Mouse (Mus musculus) thymus, postnatal 25 days (tissue): ENCODE measurements around the gene Gbgt1.

Experiments
- DNase-seq: peaks from one replicate; pipeline ENCODE4 v3.0.0; 2022

The Gbgt1 gene

GRCm38 (mm10) chr2:28532938-28533771, 36.5 kb downstream of the Gbgt1 start:
- peak; percentile 73 for DNase-seq

GRCm38 (mm10) chr2:28533901-28534435, 37.3 kb downstream of the Gbgt1 start:
- no peak for DNase-seq

DNA sequence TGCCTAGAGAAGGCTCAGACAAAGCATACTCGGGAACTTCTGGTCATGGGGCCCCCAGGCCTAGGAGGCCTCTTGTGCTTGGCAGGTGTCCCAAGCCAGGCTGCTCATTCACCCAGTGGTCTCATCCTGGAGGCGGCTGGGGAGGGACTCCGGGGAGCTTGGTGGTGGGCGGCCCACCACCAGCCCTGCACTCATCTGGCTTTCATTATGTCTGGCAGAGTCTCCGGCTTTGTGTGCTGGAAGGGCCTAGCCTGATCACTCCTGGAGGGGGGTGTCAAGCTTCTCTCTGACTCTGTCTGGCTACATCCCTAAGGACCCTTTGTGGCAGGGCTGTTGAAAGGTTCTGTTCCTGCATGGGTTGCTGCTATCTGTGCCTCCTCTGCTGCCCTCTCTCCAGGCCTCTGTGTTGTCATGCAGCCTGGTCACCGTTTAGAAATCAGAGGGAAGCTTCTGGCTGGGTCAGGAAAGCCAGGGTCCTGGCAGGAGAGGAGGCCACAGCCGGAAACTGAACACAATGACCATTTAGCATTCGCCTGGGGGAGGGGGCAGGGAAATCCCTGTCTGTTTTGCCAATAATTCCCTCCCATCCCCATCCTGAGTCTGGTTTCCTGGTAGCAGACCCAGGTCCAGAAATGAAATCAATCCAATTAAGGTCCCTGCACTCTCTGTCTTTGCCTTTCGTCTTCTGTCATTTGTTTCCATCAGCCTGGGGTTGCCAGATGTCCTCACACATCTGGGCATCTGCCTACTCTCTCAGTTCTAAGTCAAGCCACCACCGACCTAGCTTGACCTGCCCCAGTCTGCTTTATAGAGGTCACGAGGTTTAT, 38.0 kb downstream of the Gbgt1 start:
- no peak for DNase-seq

DNA sequence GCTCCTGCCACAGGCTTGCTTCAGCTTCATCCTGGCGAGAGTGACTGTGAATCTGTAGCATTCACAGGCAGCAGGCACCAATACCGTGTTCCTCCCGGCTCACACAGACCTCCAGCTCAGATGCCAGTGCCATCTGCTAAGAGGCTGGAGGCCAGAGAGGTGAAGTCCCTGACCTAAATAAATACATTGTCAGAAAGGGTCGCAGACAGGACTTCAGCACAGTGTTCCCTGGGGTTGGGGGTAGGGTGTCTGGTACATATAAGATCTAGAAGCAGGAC, 38.5 kb downstream of the Gbgt1 start:
- no peak for DNase-seq

DNA sequence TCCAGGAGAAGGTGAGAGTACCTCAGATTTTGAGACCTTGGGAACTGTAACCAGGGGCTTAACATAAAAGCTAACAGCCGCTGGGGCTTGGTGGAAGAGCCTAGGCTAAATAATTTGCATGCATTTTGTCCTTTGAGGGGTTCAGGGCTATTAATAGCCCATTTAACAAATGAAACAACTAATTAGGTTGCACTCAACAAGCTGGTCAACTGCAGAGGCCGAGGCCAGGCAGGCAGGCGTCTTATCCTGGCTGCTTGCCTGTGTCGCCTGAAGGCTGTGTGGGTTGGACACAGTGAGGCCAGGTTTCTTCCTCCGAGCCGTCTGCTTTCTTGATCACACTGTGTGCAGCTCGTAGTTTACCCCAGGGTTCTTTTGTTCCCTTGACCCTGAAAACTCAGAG, 39.0 kb downstream of the Gbgt1 start:
- DNase-seq, result no peak

GRCm38 (mm10) chr2:28536166-28536565, 39.5 kb downstream of the Gbgt1 start:
- DNase-seq, result no peak

- DNase-seq, result no peak
These were observed 40.3 kb downstream of the Gbgt1 start for GRCm38 (mm10) chr2:28536766-28537633.

DNA sequence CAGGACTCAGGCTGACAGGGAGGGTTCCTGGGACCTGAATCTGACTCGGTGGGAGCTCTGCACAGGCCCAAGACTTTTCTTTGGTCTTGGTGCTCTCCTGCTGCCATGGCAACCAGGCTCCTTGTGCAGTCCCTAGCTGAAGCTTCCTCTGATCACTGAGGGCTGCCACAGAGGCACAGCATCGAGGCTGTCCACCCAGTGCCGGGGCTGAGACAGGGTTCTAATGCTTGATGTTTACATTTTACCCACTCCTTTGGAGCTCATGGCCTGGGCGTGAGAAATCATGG, 40.9 kb downstream of the Gbgt1 start:
- DNase-seq, result no peak

DNA sequence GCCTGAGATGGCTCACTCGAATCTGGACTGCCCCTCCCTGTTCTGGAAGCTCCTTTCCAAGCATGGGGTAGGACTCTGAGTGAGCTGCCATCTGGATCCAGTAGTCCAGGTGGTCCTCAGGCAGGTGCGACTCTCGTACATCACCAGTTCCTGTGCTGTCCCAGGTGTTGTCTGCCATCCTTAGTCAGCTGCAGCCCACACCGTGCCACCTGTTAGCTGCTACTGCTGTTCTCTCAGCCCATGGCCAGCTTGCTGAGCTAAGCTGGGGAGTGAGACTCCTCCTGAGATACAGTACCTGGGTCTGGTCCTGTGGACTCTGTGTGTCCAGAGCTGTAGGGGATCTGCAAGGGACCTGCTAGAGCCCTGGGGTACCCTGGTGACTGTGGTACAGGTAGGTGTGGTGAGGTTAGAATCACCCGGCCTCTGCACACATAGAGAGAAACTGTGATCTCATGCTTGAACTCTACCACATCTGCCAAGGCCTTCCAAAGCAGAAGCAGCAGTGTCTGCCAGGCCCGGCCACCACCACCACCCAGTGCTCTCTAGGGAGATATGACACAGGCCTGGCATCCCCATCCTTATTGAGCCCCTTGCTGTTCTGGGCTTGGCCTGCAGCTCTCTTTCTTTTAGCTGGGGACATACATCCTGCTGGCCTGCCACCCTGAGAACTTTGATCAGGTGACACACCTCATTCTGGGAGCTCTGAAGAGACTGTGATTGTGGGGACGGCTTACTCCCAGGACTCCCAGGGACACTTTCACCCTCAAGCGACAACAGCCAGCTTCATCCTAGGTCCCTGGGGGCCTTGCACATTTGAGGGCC, 41.5 kb downstream of the Gbgt1 start:
- DNase-seq, result peak; percentile 21

DNA sequence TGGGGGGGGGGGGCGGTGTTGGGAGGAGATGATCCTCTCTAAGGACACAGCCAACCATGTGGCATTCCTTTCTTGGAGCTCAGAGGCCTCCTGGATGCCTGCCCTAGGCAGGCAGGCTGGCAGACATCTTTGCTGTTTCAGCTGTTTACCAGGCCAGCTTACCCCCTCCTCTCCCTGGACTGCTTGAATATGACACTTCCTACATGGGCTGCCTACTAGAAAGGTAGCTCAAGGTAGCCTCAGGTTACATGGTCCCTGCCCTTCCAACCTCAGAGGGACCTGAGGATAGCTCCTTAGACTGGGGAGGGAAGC, 42.1 kb downstream of the Gbgt1 start:
- DNase-seq, result no peak

DNA sequence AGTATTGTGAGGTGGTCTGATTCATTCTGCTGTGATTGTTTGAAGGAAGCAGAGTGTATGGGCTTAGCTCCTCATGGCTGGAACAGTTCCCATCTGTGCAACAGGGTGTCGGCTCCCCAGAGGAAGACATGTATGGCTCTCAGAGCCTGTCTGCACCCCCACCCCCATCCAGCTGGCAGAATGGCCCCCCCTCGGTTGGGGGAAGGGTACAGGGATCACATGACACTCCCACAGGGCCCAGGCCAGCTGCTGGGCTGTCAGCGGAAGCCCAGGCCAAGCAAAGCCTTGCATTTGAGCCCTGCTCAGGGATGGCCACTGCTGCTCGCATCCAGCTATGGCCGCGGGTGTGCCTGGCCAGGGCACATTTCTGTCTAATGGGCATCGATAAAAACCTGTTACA, 42.5 kb downstream of the Gbgt1 start:
- peak; percentile 22 for DNase-seq

DNA sequence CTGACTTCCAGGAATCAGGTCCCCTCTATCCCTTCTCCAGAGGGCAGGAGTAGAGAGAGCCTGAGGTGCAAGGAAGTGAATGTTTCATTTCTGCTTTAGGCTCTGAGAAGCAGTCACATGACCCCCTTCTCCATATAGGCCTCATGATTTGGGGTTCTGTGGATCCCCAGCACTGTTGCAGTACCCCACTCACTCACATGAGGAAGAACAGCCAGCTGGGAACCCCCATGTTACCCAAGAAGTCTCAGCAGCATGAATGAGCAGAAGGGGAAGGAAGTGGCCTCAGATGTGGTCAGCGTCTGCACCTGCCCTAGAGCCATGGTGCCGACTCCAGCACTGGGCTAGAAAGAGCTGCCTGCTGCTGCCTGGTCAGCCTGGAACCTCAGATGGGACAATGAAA, 43.3 kb downstream of the Gbgt1 start:
- DNase-seq, result peak; percentile 53

GRCm38 (mm10) chr2:28540587-28541227, 44.0 kb downstream of the Gbgt1 start:
- DNase-seq, result no peak

DNA sequence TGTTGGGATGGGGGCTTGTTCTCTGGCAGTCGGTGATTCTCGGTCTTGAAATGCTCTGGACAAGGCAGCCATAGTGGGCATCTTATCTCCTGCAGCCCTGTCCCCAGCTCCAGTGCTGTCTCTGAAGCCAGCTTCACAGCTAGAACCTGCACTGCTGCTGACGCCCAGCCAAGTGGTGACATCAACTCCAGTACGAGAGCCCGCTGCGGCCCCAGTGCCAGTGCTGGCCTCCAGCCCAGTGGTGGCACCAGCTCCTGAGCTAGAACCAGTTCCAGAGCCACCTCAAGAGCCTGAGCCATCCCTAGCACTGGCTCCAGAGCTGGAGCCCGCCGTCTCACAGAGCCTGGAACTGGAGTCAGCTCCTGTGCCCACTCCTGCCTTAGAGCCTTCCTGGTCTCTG, 47.2 kb downstream of the Gbgt1 start:
- DNase-seq, result no peak

DNA sequence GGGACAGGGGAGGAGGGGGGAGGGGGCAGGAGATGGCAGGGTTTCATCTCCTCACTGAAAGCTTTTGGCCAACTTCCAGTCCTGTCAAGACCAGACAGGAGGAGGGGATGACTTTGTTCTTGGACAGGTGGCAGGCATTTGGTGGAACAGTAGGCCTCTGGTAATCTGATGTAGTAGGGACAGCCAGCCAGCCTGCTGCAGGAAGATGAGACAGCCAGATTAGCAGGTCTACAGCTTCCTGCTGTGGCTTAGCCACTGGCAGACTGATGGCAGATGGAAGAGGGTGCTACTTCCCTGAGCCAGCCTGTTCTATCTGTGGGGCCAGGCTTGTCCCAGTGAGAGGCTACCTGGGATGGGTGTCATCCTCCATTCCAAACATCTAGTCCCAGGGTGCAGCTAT, 49.3 kb downstream of the Gbgt1 start:
- no peak for DNase-seq

DNA sequence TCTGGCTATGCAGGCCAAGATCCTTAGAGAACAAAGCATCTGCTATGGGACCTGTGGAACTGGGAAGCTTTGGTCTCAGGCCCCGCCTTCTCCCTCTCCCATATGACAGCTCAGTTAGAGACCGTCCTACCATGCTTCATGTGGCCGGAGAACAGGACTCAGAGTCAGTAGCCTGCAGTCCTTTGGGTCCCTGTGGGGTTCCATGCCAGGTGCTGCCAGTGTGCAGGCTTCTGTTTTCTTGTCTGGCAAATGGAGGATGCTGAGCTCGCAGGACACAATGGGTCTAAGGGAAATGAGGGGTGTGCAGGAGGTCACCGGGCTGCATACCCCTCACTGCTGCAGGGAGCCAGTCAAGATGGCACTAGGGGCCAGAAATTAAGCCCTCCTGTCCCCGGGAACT, 49.9 kb downstream of the Gbgt1 start:
- no peak for DNase-seq

DNA sequence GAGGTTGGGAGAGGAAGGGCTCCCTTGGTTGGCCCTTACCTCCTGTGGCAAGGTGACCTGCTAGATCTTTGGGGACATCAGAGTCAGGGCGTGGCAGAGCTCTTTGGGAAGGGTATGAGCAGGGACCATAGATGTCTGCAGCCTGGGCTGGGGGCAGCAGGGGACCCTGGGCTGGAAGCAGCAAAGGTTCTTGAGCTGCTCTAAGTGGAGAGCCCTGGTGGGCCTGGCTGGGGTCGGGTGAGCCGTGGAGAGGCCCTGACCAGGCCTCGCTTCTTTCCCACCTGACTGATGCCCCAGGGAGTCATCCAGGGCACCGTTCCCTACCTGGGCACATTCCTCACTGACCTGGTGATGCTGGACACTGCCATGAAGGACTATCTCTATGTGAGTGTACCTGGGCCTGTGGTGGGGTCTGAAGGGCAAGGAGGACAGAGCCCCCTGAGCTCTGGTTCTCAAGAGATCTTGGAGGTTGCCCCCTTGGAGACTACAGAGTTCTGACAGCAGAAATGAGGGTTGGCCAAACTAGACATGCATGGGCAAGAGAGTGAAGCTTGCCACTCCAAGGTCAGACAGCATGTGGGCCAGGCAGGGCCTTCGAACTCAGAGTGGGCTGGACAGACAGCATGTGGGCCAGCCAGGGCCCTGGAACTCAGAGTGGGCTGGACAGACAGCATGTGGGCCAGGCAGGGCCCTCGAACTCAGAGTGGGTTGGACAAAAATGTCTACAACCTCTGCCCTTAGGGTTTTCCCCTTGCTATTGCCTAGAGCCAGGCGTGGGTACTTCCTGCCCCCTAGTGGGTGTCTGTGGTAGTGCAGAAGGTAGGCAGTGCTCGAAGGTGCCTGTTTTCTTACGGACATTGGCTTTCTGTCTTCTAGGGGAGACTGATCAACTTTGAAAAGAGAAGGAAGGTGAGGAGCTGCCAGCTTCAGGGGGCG, 50.8 kb downstream of the Gbgt1 start:
- peak; percentile 86 for DNase-seq

DNA sequence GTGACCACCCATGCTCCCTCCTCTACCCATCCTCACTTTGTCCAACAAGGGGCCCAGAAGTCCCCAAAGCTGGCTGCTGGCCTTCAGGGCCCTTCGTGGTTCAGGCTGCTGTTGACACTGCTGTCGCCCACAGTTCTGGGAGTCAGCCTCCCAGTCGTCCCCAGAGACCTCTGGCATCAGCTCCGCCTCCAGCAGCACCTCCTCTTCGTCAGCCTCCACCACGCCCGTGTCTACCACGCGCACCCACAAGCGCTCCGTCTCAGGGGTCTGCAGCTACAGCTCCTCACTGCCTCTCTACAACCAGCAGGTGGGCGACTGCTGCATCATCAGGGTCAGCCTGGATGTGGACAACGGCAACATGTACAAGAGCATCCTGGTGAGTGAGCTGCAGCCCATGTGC, 52.5 kb downstream of the Gbgt1 start:
- no peak for DNase-seq

- DNase-seq, result no peak
These were observed 55.6 kb downstream of the Gbgt1 start for GRCm38 (mm10) chr2:28552301-28552700.
